Mouse (Mus musculus): ENCODE measurements around the gene Klhdc10.

Gene Klhdc10

DNA sequence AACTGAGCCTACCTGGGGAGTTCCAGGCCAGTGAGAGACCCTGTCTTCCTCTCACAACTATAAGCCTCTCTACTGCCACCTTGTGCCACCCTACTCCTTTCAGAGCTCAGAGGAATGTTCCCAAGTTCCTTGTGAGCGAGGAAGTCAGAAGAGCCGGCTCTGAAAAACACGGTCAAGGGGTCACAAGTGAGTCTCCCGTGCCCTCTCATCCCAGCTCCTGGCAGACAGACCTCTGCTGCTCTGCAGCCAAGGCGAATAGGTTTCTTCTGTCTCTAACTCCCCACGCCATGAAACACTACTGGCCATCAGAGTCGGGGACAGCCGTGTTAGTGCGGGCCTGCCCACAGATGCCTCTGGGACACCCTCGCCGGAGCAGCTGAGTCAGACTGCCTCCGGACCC lies 67.0 kb downstream of the Klhdc10 start:
- peak in 1 of 2 experiments; percentile 40 for DNase-seq (ENCODE audit: low spot score in 2 of 2)

DNA sequence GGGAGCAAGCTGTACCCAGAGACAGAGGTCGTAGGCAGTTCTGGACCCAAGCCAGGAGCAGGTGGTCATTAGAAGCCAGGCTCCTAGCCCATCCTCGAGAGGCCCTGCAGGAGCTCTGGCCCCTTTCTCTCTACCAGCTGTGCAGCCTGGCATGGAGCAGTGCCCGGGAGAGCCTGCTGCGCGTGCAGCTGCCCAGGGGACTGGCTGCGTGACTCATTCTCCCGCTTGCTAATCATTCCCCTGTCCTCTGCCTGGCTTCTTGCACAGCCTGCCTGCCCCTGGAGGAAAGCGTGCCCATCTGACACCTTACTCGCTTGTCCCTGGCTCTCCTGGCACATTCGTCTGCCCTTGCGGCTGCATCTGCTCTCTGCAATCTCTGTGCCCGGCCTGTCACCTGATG lies 67.7 kb downstream of the Klhdc10 start:
- peak in 1 of 2 experiments; percentile 28 for DNase-seq (ENCODE audit: low spot score in 2 of 2)

DNA sequence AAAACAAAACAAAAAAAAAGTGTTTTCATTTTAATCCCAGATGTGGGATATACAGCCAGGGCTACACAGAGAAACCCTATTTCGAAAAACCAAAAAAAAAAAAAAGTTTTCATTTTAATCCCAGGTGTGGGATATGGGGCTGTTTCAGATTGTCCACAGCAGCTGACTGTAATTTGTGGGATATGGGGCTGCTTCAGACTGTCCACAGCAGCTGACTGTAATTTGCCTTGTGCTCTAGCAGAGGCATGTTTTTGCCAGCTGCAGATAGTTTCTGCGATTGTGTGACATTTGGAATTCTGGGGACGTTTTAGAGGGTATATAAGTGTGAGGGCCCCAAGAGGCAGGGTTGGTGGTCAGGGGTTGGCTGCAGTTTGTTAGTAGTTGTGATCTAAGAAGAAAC lies 70.0 kb downstream of the Klhdc10 start:
- DNase-seq (ENCODE audit: low spot score in 2 of 2), result no peak

DNA sequence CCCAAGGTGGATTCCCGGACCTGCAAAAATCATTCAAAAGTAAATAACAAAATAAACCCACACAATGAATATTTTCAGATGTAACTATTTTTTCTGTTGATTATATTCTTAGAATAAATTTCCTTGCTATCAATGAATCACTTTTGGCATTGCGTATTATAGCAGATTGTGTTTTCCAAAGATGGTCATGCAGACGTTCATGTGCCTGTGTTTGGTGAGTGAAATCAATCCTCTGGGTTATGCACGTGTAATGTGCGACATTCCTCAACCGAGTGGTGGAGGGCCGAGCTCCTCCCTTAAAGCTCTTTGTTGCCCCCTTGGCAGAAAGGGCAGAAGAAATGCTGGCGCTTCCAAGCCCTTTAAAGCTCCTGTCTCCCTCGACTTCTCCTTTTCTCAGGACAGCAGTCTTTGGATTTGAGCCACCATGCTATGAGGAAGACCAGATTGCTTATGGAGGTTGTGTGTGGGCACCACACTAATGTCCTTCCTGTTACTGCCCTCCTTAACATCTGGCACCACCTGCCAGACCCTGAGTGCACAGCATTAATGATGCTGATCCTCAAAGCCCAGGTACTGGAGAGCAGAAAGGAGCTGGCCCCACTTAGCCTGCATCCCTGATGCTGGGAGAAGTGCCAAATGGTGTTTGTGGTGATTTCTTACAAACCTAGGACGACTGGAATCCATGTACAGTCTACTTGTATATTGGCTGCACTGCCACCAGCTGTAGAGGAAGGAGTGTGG lies 74.5 kb downstream of the Klhdc10 start:
- DNase-seq (ENCODE audit: low spot score in 2 of 2), result no peak

DNA sequence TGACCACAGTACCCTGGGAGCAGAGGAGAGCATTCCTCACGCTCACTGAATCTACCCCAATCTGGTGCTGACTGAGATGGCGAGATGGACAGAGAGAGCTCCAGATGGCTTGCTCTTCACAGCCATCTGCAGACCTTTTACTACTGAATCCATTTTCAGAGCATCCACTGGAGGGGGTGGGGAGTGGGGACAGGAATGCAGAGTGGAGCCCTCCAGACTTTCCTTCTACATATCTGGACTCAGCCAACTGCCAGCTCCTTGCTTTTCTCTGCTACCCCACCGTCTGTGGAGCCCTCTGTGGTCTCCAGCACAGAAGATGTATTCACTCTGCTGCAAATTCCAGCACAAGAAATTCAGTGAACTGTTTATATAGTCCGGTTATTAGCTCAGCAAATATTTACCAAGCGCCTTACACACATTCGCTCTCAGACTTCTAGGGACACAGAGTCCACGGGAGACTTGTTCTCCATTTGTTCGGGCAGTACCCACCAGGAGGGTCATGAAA lies 75.6 kb downstream of the Klhdc10 start:
- no peak for DNase-seq (ENCODE audit: low spot score in 2 of 2)

DNA sequence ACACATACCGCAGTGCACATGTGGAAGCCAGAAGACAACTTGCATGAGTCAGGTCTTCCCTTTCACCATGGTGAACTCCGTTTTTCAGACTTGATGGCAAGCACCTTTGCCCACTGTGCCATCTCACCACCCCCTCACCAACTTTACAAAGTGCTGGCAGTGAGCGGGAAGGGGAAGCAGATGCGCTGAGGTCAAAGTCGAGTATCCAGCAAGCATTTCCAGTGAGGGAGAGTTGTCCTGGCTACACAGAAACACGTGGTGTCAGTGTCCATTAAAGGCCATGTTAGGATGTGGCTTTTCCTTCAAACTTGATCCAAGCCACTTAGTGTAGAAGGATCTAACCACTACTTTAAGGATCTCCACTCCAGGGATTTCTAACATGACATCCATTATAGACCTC lies 76.1 kb downstream of the Klhdc10 start:
- no peak for DNase-seq (ENCODE audit: low spot score in 2 of 2)

DNA sequence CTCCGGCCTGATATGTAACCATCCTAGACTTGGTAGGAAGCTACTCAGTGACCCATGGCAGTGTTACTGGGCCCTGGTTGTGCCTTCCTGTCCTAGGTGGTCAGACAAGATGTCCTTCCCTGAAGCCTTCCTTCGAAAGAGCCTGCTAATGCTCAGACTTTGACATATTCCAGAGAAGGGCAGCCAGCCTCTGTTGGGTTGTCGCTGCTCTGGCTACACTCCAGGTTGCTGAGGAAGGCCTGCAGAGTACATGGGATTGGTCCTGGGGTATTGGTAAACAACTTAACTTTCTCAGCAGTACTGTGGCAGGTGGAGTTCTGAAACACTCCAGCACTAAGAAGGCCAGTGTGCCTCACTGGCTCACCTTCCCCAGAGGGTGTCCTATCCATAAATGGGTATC lies 77.8 kb downstream of the Klhdc10 start:
- no peak for DNase-seq (ENCODE audit: low spot score in 2 of 2)

DNA sequence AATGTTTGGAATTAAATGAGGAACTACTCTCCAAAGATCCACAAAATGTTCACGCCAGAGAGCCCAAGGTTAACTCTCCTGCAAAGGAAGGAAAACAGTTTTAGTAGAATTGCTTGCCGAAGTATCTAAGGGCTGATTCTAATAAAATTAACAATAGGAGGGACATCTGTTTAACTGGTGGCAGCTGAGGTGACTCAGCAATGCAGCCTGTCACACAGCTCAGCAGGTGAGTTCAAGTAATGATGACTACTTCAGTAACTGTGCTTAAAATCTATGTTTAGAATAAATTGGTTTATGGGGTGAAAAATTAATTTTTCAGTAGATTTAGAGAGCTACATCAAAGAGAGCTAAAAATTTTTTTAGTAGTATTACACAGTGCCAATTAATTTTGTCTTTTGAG lies 81.2 kb downstream of the Klhdc10 start:
- no peak for DNase-seq (ENCODE audit: low spot score in 2 of 2)

DNA sequence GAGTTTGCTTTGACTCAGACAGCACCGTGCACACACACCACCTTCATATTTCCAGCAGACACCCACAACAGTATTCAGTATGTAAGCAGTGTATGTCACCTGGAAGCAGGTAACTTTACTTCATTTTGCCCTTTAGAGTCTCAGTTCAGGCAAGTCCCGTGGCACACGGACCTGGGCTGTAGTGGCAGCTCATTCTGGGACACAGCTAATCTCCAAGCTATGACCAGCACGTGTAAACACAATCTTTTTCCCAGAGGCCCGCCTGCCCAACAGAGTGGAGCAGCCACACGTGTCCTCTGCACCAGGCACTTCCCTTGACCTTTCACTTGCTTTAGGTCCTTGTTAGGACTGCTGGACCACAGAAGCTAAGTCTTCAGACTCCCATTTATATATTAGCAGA lies 84.8 kb downstream of the Klhdc10 start:
- DNase-seq (ENCODE audit: low spot score in 2 of 2), result no peak

DNA sequence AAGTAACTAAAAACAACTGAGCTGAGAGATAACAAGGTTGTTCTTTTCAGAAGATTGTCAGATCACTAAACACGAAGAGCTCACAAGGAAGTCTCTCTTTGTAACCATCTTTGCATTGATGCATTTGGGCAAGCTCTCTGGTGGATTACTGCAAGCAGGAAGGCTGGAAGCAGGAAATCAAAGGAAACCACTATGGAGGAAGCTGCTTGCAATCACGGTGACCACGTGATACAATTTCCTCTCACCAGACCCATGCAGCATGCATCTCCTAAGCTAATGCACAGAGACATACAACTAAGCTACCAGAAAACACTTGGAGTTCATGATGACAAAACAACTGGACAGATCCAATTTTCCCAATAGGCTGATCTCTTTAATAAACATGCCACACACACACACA lies 97.4 kb downstream of the Klhdc10 start:
- DNase-seq (ENCODE audit: low spot score in 2 of 2), result no peak
